Mouse (Mus musculus) kidney, adult 18-20 months (tissue): ENCODE data around the gene Lce1a2.
"Not testable (repeated sequence)": the region's sequence is repeated elsewhere in the genome, so short reads cannot be mapped to it uniquely, and the experiment has no call there.

ENCODE experiments used
- DNase-seq: peaks from one replicate; pipeline ENCODE4 v3.0.0; 2021

The Lce1a2 gene

DNA sequence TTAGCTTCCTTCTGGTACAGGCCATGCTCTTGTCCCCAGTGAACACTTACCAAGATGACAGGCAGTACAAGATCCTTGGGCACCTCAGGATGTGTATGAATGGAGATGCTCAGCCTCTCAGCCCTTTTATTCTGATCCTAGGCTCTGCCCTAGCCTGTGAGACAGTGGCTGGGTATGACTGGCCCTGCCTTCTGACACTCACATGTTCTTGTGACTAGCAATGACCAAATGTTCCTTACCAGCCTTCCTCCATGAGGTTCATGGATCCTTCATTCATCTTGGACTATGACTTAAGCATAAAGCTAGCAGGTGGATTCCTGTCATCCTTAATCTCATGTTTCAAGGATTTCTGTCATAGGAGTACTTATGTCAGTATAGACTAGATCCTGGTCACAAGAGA lies at the start of gene Lce1a2:
Lce1a2 (minus strand) TSS at position 101 of the 400 bp plus-strand sequence.
- DNase-seq = no peak

DNA sequence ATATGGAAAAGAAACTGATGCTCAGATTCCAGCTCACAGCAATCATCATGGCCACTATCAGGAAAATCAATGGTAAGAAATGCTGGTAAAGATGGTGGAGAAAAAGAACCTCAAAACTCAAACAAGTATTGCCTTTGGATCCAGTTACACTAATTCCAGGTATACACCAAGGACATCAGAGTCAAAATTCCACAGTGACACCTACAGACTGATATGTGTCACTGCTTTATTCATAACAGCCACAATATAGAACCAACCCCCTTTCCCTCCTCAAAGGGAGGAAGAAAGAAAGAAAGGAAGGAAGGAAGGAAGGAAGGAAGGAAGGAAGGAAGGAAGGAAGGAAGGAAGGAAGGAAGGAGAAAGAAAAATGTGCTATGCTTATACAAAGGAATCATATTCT lies 45.0 kb upstream of the Lce1a2 start:
- no peak for DNase-seq

DNA sequence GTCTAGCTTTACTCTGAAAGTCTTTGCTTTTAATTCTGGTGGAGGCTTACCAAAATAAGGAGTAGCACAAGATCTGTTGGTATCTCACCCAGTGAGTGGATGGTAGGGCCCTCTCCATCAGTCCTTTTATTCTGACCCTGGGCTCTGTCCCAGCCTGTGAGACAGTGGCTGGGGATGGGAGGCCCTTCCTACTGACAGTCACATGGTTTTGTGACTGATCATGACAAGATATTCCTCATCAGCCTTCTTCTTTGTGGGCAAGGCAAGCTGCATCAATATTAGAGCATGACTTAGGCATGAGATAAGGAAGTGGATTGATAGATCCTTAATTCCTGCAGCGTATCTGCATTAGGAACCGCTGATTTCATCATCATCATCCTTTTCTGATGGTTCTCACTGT lies 38.9 kb upstream of the Lce1a2 start, which contains the start of gene Lce1e:
Lce1e (minus strand) TSS at position 101 of the 400 bp plus-strand sequence.
- no peak for DNase-seq

DNA sequence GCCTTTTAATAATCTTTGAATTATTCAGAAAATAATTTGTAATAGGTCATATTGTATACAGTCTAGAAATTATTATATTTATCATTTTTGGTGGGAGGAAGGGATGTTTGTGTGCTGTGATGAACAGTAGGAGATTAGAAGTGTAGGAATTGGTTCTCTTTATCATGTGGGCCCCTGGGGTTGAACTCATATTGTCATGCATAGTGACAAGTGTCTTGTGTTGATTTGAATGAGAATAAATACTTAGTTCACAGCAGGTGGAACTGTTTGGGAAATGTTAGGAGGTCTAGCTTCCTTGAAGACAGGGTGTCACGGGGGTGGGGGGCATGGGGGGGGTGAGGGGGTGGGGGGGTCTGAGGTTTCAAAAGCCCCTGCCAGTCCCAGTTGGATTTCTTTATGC lies 24.5 kb upstream of the Lce1a2 start:
- no peak for DNase-seq

DNA sequence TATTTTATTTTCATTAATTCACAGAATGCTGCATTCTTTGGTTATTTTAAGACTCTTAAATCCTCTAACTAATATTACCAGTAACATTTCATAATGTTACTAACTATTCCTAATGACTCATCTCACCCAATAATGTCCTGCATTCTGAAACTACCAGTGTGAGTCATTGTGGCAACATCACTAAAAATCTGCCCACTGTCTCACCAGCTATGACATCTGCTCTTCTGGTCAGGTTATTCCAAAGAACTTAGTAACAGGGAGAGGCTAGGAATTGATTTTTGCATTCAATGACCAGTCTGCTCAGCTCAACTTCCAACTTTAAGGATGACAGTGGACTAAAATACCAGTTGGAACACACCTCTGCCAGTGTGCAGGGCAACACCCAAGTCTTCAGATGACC lies 21.6 kb upstream of the Lce1a2 start:
- no peak for DNase-seq

DNA sequence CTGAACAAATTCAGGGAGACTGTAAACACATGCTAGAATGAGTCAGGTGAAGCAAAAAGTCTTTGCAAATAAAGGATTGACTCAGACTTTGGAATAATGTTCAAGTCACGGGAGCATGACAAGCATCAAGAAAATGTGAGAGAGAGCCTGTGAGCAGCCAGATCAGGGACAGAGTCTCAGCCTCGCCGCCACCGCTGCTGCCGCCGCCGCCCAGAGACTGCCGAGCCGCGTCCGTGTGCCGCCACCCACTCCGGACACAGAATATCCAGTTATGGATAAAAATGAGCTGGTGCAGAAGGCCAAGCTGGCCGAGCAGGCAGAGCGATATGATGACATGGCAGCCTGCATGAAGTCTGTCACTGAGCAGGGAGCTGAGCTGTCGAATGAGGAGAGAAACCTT lies 19.0 kb upstream of the Lce1a2 start:
- not testable (repeated sequence) for DNase-seq

DNA sequence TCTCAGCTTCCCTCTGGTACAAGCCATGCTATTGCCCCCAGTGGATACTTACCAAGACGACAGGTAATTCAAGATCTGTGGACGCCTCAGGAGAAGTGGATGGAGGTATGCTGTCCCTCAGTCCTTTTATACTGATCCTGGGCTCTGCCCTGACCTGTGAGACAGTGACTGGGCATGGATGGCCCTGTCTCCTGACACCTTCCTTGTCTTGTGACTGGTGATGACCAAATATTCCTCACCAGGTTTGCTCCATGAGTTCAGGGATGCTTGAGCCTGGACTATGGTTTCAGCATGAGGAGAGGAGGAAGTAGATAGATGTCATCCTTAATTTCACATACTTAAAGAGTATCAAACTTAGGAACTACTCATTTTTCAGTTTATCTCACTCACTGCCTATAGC lies 17.0 kb upstream of the Lce1a2 start, which contains the start of gene Lce1d:
Lce1d (minus strand) TSS at position 101 of the 400 bp plus-strand sequence.
- no peak for DNase-seq

DNA sequence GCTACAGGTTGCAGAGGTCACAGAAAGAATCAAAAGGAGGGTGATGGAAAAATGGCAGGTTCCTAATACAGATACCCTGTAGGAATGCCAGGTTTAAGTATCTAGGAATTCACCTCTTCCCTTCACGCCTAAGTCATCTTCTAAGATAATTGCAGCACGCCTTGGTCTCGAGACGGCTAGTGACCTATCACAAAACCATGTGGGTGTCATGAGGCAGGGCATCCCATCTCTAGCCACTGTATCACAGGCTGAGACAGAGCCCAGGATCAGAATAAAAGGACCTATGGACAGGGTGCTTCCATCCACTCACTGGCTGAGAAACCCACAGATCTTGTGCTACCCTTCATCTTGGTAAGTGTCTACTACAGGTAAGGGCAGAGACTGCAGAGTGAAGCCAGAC lies 8.8 kb upstream of the Lce1a2 start, which contains the start of gene Lce1c:
Lce1c (plus strand) TSS at position 301 of the 400 bp plus-strand sequence.
- DNase-seq = no peak

DNA sequence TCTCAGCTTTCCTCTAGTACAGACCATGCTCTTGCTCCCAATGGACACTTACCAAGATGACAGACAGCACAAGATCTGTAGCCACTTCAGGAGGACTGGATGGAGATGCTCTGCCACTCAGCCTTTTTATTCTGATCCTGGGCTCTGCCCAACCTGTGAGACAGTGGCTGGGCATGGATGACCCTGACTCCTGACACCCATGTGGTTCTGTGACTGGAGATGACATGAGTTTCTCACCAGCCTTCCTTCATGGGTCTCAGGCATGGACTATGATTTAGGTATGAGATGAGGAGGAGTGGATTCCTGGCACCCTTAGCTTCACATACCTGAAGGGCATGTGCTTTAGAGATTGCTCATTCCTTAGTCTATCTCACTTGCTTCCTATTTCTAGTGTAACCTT lies 13.3 kb downstream of the Lce1a2 start, which contains the start of gene Lce1b:
Lce1b (minus strand) TSS at position 101 of the 400 bp plus-strand sequence.
- DNase-seq = no peak

DNA sequence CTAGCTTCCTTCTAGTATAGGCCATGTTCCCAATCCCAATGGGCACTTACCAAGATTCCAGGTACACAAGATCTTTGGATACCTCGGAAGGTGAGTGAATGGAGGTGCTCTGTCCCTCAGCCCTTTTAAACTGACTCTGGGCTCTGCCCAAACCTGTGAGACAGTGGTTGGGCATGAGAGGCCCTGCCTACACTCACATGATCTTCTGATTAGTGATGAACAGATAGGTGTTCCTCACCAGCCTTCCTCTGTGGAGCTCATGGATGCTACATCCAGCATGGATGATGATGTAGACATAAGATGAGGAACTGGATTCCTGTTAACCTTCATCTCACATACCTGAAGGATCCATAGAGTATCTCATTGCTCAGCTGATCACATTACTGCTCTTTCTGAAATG lies 21.9 kb downstream of the Lce1a2 start, which contains the start of gene Lce1a1:
Lce1a1 (minus strand) TSS at position 101 of the 400 bp plus-strand sequence.
- no peak for DNase-seq

DNA sequence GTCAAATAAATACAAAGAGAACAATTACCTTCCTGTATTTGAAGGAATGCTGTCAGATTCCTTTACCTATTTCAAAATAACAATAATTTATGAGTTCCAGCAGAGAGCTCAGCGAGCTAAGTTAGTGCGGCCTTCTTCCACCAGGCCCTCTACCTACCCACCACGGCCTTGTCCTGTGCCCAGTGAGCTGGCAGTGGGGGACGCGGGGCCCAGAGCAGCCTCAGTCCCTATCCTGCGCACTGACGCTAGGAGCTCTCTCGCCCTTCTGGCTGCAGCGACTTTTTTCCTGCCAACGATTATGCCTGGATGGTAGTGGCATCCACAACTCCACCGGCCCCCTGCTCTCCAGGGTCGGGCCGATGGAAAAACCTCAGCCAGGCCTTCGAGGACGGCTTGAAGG lies 30.3 kb downstream of the Lce1a2 start:
- DNase-seq = no peak

DNA sequence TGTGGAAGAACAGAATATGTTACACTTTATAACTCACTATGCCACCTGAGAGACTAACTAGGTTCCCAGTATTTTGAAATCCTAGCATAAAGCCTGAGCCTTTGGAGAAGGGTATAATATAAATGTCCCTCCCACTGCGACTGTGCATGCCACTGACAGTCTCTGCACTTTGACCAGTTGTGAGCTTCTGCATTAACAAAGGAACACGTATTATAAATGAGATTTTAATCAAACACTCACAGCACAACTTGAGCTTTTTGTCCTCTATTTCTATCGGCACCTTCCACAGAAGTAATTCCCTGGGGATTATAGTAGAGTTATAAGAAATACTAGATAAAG lies 31.5 kb downstream of the Lce1a2 start:
- no peak for DNase-seq

DNA sequence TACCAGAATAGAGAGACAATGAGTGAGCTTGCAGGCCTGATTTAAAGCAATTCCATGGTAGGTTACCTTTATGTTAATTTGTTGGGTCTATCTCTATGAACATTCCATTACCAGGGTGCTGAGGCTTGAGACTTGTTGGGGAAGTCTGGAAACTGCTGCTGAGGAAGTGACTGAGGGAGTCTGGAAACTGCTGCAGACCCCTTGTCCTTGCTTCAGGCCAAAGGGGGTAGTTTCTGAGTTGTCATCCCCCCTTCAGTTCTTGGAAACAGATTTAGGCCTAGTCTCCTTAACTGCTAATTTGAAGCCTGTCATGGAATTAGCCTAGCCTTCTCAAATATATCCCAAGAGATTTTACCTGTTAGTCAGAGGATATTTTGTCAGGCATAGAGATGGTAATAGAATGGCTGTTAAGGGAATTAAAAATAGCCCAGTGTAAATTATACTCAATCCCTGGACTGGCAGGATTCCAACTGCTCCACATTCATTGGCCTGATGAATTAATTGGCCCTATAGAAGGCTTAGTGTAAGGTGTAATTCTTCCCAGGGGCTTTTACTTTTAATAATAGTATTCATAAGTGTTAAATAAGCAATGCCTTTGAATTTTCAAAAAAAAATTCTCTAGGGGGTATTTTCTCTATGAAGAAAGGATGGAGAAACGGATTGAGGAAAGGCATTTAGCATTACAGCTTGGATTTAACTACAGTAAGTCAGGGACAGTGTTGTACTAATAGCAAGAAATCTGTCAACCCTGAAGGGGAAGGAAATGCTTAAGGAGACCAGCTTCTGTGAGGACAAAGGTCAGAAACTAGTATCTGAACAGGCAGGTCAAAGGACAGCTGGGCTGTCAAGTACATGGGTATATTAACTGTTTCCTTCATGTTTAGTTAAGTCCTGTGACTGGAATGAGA lies 32.1 kb downstream of the Lce1a2 start:
- DNase-seq = peak; percentile 17

DNA sequence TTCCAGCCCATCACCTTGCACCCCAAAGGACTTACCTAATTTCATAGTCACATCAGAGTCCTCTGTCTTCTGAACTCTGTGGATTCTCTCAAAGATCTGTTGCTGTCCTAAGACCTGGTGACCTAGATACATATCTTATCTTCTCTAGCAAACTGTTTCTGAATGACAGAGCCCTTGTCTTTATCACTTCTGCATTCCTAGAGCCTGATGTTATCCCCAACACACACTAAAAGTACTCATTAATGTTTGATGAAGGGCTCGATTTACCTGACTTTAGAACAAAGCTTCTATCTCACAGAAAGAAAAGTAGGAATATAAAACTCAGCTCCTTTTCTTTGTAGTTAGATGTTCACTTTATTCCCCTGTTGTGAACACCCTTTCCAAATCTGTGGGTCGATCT lies 48.6 kb downstream of the Lce1a2 start, which contains the start of gene Lce6a:
Lce6a (minus strand) TSS at position 101 of the 400 bp plus-strand sequence.
- DNase-seq = no peak
